Mouse (Mus musculus): ENCODE data around the gene Smg5.

Smg5 gene

DNA sequence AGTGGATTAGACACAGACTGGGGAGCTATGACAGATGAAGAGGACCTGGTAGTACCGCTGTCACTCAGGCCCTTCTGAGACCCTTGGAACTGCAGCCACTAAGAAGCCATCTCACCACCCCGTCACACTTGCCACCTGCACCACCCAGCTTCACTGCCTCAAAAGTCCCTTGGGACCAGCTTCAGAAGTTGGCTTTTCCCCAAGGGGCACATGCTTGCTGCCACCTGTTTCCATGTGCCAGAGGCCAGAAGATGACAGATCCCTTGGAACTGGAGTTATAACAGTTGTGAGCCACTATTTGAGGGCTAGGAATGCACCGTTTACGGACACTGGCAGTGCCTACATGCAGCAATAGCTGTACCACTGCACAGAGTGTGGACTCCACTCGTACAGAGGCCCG lies 59.2 kb downstream of the Smg5 start:
- WGBS = 93% methylated on average over 6 of the region's 6 CpGs

- WGBS = 86% methylated on average over 8 of the region's 8 CpGs
Measured at GRCm38 (mm10) chr3:88395742-88396141, 59.7 kb downstream of the Smg5 start.

DNA sequence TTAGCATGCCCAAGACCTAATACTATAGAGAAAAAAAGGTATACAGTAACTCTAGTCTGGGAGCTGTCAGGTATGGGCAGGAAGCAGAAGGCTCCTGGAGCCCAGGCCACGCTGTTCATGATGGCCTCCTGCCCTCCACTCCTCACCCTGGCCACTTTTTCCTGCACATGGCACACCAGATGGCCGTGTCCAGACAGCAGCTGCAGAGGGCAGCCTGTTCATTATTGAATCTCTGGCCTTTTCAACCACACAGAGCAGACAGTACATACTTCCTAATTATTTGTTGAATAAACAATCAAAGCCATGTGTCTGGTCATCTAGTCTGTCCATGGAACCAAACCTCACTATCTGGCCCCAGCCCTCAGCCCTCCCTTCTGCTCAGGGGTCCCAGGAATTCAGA lies 62.6 kb downstream of the Smg5 start:
- 80% methylated on average over 2 of the region's 2 CpGs for WGBS

- 93% methylated on average over 10 of the region's 10 CpGs for WGBS
Measured at GRCm38 (mm10) chr3:88403522-88404230, 67.6 kb downstream of the Smg5 start.

DNA sequence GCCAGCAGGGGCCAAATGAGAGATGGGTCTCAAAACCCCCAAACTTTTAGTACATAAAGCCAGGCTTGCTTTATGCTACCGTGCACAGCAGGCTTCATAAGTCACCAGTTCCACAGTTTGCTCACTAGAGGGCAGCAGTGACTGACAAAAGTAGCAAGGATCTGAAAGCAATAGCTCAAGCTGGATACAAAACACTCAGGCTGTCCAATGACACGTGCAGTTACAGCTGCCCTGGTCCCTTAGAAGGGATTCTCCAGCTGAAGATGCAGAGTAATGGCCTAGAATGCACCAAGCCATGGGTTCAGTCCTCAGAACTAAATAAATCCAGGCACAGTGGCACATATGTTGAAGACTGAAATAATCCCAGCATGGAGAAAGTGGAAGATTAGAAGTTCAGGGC lies 71.0 kb downstream of the Smg5 start:
- 0% methylated on average over 2 of the region's 2 CpGs for WGBS

DNA sequence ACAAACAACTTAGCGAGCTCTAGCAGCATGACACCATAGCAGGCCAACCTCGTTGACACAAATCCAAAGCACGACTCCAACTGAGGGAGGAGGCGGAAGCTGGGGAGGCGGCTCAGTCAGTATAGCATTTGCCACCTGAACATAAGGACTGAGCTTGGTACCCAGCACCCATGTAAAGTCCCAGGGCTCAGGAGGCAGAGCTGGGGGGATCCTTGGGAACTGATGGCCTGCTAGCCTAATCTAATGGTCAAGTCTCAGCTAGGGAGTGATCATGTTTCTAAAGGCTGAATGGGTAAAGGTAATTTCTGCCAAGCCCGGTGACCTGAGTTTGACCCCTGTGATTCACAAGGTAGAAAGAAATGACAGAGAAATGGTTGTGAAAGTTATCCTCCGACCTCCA lies 71.5 kb downstream of the Smg5 start:
- 39% methylated on average over 7 of the region's 7 CpGs for WGBS

DNA sequence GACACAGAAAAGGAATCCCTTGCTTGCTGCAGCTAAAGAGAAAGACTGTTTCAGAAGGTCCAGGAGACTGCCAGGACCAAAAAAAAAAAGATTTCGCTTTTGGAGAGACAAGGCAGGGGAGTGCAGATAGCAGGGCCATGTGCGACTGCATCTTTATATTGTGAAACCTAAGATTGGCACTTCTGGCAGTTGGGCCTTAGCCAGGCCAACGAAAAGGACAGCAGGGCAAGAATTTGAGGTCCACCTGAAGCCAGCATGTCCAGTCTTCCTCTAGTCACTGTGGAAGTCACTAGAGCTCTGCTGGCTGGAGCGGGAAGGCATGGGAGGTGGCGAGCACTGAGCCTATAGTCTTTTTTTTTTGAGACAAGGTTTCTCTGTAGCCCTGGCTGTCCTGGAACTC lies 72.9 kb downstream of the Smg5 start:
- 73% methylated on average over 5 of the region's 5 CpGs for WGBS

DNA sequence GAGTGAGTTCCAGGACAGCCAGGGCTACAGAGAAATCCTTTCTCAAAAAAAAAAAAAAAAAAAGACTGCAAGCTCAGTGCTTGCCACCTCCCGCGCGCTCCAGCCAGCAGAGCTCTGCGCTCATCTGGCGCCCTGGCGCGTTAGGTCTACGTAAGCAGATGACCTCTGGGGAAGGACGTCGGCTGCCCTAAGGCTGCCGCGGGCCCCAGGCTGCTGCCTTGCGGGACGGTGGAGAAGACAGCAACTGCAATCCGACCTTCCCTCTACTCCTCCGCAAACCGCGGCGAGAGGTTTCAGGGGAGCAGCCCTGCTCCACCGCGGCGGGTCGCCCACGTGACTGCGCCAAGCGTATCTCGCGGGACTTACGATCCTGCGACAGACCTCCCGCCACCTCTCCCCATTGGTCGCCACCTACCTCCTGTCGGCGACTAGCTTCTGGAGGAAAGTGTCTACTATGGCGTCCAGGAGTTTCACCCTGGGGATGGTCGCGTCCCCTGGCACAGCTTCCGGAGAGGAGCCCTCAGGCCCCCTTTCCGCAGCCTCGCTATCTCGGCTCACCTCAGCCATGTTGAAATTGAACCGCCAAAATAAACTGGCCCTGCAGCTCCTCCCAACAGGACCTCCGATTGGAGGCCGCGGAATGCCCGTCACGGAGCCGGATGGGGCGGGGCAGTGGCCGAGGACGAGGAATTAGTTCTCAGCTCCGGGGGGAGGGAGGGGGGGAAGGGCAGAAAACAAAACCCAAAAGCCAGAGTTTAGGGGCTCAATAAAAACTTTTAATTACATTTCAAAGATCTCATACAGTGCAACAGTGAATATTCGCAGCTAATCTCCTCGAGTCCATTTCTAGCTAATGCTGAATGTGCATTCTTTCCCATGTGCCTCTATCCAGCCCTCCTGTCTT lies 73.9 kb downstream of the Smg5 start, which contains the start of gene Pmf1:
Gene Pmf1 (minus strand): TSS at position 591 of the 904 bp plus-strand sequence.
- WGBS = under 1% methylated on average over 54 of the region's 54 CpGs

- WGBS = 25% methylated on average over 7 of the region's 7 CpGs
Measured at GRCm38 (mm10) chr3:88410645-88411031, 74.6 kb downstream of the Smg5 start.

GRCm38 (mm10) chr3:88411681-88412080 lies 75.6 kb downstream of the Smg5 start:
- 93% methylated on average over 4 of the region's 4 CpGs for WGBS
